Mouse (Mus musculus) E14TG2a.4 (cell line): ENCODE measurements at regions not wholly inside any gene's neighbourhood (a gene's known extent, or its start where the extent isn't known, plus 50 kb on each side); places are given as distances from the start of the nearest gene placed in this dataset.

Source experiments
- CTCF ChIP-seq: conservative IDR thresholded peaks from 2 replicates; pipeline ENCODE4 v1.5.1; 2014; ENCODE audit warnings: low read length
- NANOG ChIP-seq: IDR thresholded peaks from 2 replicates; pipeline ENCODE4 v1.6.1; 2014; ENCODE audit warnings: borderline replicate concordance, low read length, mixed read lengths
- POU5F1 ChIP-seq: IDR thresholded peaks from 2 replicates; pipeline ENCODE4 v1.6.1; 2014; ENCODE audit warnings: low read length, borderline replicate concordance

GRCm38 (mm10) chr13:112160726-112161125, 127.5 kb upstream of the Ankrd55 start:
- TF ChIP-seq CTCF (no peak), POU5F1 (no peak), NANOG (no peak)
